Mouse (Mus musculus): Measurements from ENCODE around the gene Mrpl14.

The Mrpl14 gene

GRCm38 (mm10) chr17:45745629-45746028, 59.5 kb downstream of the Mrpl14 start:
- no peaks in the 10 kb centered on the region for H3K27me3 ChIP-seq (ENCODE audit: control insufficient read depth, insufficient read depth, low read length, poor library complexity, severe bottlenecking)
- no peak for DNase-seq (ENCODE audit: low read depth, low spot score)
- no peaks in the 10 kb centered on the region for H3K36me3 ChIP-seq (ENCODE audit: control insufficient read depth, insufficient read depth, low read length, poor library complexity, severe bottlenecking)

GRCm38 (mm10) chr17:45746755-45747154, 60.6 kb downstream of the Mrpl14 start:
- Histone ChIP-seq H3K36me3 (ENCODE audit: control insufficient read depth, insufficient read depth, low read length, poor library complexity, severe bottlenecking) (no peaks in the 10 kb centered on the region), H3K27me3 (ENCODE audit: control insufficient read depth, insufficient read depth, low read length, poor library complexity, severe bottlenecking) (no peaks in the 10 kb centered on the region)
- DNase-seq (ENCODE audit: low read depth, low spot score), result peak; percentile 86

GRCm38 (mm10) chr17:45747293-45747692, 61.2 kb downstream of the Mrpl14 start:
- H3K36me3 ChIP-seq (ENCODE audit: control insufficient read depth, insufficient read depth, low read length, poor library complexity, severe bottlenecking), result no peaks in the 10 kb centered on the region
- peak; percentile 52 for DNase-seq (ENCODE audit: low read depth, low spot score)
- no peaks in the 10 kb centered on the region for H3K27me3 ChIP-seq (ENCODE audit: control insufficient read depth, insufficient read depth, low read length, poor library complexity, severe bottlenecking)
